Mouse (Mus musculus) central nervous system, embryonic 11.5 days (tissue): ENCODE measurements around the gene Nrip1. TPM values are rescaled to one million over a fixed set of nuclear protein-coding genes. Genes with fewer than 3 reads are reported as not detected.

Experiments
- polyA plus RNA-seq: library from polyadenylated mRNA; depleted of rRNA; stranded (reverse); fragments of >200 nt; gene quantifications from 2 replicates; pipeline ENCODE4 v1.2.3, GENCODE M21; 2012; rRNA removed

Nrip1 gene
- polyA plus RNA-seq, result 7.4 and 8.6 TPM in 2 replicates

GRCm38 (mm10) chr16:76373671-76374091, at the start of gene Nrip1:
Nrip1 (minus strand) TSS chr16:76373827.

